Mouse (Mus musculus) liver, embryonic 14 days (tissue): ENCODE data around the gene Skiv2l. TPM values are rescaled to one million over a fixed set of nuclear protein-coding genes. Genes with fewer than 3 reads are reported as not detected.

Source experiments
- polyA plus RNA-seq: library from polyadenylated mRNA; depleted of rRNA; stranded (reverse); fragments of >200 nt; gene quantifications from 2 replicates; pipeline ENCODE4 v1.2.3, GENCODE M21; 2012; rRNA removed

Gene Skiv2l
- polyA plus RNA-seq = 19.0 and 22.2 TPM in 2 replicates

GRCm38 (mm10) chr17:34849722-34850516 lies at the start of gene Skiv2l, which contains the start of gene Nelfe:
Gene Skiv2l (minus strand): TSS chr17:34850210.
Gene Nelfe (plus strand): TSS chr17:34850391.

GRCm38 (mm10) chr17:34898160-34898586 lies 48.2 kb upstream of the Skiv2l start, which contains the start of the genes C2 and Ehmt2:
Gene C2 (minus strand): TSS chr17:34898265.
Gene Ehmt2 (plus strand): TSS chr17:34898469.

GRCm38 (mm10) chr17:34881683-34882310 lies 31.8 kb upstream of the Skiv2l start, which contains the start of gene Gm20547:
Gene Gm20547 (minus strand): TSS chr17:34882042.

GRCm38 (mm10) chr17:34879336-34879879 lies 29.4 kb upstream of the Skiv2l start, which contains the start of gene Zbtb12:
Gene Zbtb12 (plus strand): TSS chr17:34879483.

GRCm38 (mm10) chr17:34862416-34863081 lies 12.5 kb upstream of the Skiv2l start, which contains the start of gene Cfb:
Gene Cfb (minus strand): TSS chr17:34862518.

GRCm38 (mm10) chr17:34836856-34837221 lies 13.2 kb downstream of the Skiv2l start, which contains the start of the genes Stk19 and Dxo:
Gene Stk19 (minus strand): TSS chr17:34836945.
Gene Dxo (plus strand): TSS chr17:34837019.

GRCm38 (mm10) chr17:34804301-34804700 lies 45.7 kb downstream of the Skiv2l start, which contains the start of gene Cyp21a1:
Gene Cyp21a1 (minus strand): TSS chr17:34804561.

Other genes with a start within 250 kb of the Skiv2l start
- gene Rnf5, start 246.5 kb downstream of the Skiv2l start, polyA plus RNA-seq = 49.5 and 53.6 TPM in 2 replicates
- 29.1 and 33.0 TPM in 2 replicates for gene Agpat1, start 245.9 kb downstream of the Skiv2l start, polyA plus RNA-seq
- 0.37 and 0.54 TPM in 2 replicates for gene Egfl8, start 234.2 kb downstream of the Skiv2l start, polyA plus RNA-seq
- 8.7 and 11.0 TPM in 2 replicates for gene Ppt2, start 221.7 kb downstream of the Skiv2l start, polyA plus RNA-seq
- gene Prrt1, start 220.7 kb downstream of the Skiv2l start, polyA plus RNA-seq = 0.02 and 0.03 TPM in 2 replicates
- gene Fkbpl, start 205.4 kb downstream of the Skiv2l start, polyA plus RNA-seq = 1.6 and 1.7 TPM in 2 replicates
- 13.3 and 14.6 TPM in 2 replicates for gene Atf6b, start 203.1 kb downstream of the Skiv2l start, polyA plus RNA-seq
- gene Tnxb, start 179.7 kb downstream of the Skiv2l start, polyA plus RNA-seq = 0.14 and 0.15 TPM in 2 replicates
- gene C4b, start 106.3 kb downstream of the Skiv2l start, polyA plus RNA-seq = 2.5 and 3.3 TPM in 2 replicates
- gene Cyp21a1, start 45.6 kb downstream of the Skiv2l start, polyA plus RNA-seq = 0.03 TPM in 1 of 2 replicates, not detected in the other
- 15.6 and 17.8 TPM in 2 replicates for gene Stk19, start 13.3 kb downstream of the Skiv2l start, polyA plus RNA-seq
- gene Dxo, start 13.2 kb downstream of the Skiv2l start, polyA plus RNA-seq = 22.0 and 28.0 TPM in 2 replicates
- 43.8 and 44.0 TPM in 2 replicates for gene Nelfe, start 181 bp upstream of the Skiv2l start, polyA plus RNA-seq
- gene Cfb, start 12.3 kb upstream of the Skiv2l start, polyA plus RNA-seq = 157 and 169 TPM in 2 replicates
- gene Zbtb12, start 29.3 kb upstream of the Skiv2l start, polyA plus RNA-seq = 5.7 and 6.1 TPM in 2 replicates
- not detected in 2 replicates for gene Gm20547, start 31.8 kb upstream of the Skiv2l start, polyA plus RNA-seq
- gene C2, start 48.1 kb upstream of the Skiv2l start, polyA plus RNA-seq = 14.2 and 18.4 TPM in 2 replicates
- gene Ehmt2, start 48.3 kb upstream of the Skiv2l start, polyA plus RNA-seq = 27.3 and 28.0 TPM in 2 replicates
- 1.1 and 1.3 TPM in 2 replicates for gene Slc44a4, start 64.3 kb upstream of the Skiv2l start, polyA plus RNA-seq
- gene Neu1, start 81.0 kb upstream of the Skiv2l start, polyA plus RNA-seq = 8.4 and 10.5 TPM in 2 replicates
- 1.1 and 1.3 TPM in 2 replicates for gene Hspa1b, start 109.0 kb upstream of the Skiv2l start, polyA plus RNA-seq
- not detected in 2 replicates for gene Gm20481, start 119.7 kb upstream of the Skiv2l start, polyA plus RNA-seq
- gene Hspa1a, start 121.9 kb upstream of the Skiv2l start, polyA plus RNA-seq = 0.58 and 0.67 TPM in 2 replicates
- gene Hspa1l, start 122.5 kb upstream of the Skiv2l start, polyA plus RNA-seq = 0.02 TPM in 2 replicates
- 106 and 129 TPM in 2 replicates for gene Lsm2, start 131.7 kb upstream of the Skiv2l start, polyA plus RNA-seq
- 58.0 and 65.7 TPM in 2 replicates for gene Vars, start 150.8 kb upstream of the Skiv2l start, polyA plus RNA-seq
- gene Vwa7, start 166.4 kb upstream of the Skiv2l start, polyA plus RNA-seq = 0.12 and 0.20 TPM in 2 replicates
- 2.0 TPM in 2 replicates for gene Sapcd1, start 177.8 kb upstream of the Skiv2l start, polyA plus RNA-seq
- 3.3 and 4.1 TPM in 2 replicates for gene Msh5, start 196.5 kb upstream of the Skiv2l start, polyA plus RNA-seq
- 70.1 and 85.9 TPM in 2 replicates for gene Clic1, start 199.8 kb upstream of the Skiv2l start, polyA plus RNA-seq
- gene Ddah2, start 208.8 kb upstream of the Skiv2l start, polyA plus RNA-seq = 11.1 and 13.5 TPM in 2 replicates
- gene Ly6g6c, start 215.2 kb upstream of the Skiv2l start, polyA plus RNA-seq = 0.21 and 0.24 TPM in 2 replicates
- 1.8 and 2.7 TPM in 2 replicates for gene Mpig6b, start 216.0 kb upstream of the Skiv2l start, polyA plus RNA-seq
- 0.03 and 0.15 TPM in 2 replicates for gene Ly6g6e, start 226.7 kb upstream of the Skiv2l start, polyA plus RNA-seq
- 0.66 and 0.76 TPM in 2 replicates for gene Ly6g6d, start 227.9 kb upstream of the Skiv2l start, polyA plus RNA-seq
- 4.6 TPM in 2 replicates for gene Ly6g6f, start 235.4 kb upstream of the Skiv2l start, polyA plus RNA-seq
- gene Abhd16a, start 239.1 kb upstream of the Skiv2l start, polyA plus RNA-seq = 25.1 and 29.0 TPM in 2 replicates